Mouse (Mus musculus) cortical plate, adult 2 months (tissue): Measurements from ENCODE around the gene Psmc3ip.

Experiments used
- CTCF ChIP-seq: fragments of 200-500 bp; IDR thresholded peaks from 2 replicates; pipeline ENCODE4 v1.5.1; 2011; ENCODE audit warnings: mild to moderate bottlenecking, control low read depth, low read length; ENCODE audit not compliant: insufficient read depth; ENCODE audit errors: extremely low read depth
- POLR2A ChIP-seq: fragments of 200-500 bp; IDR thresholded peaks from 2 replicates; pipeline ENCODE4 v1.6.1; 2011; ENCODE audit warnings: mild to moderate bottlenecking, low read length, control low read depth; ENCODE audit not compliant: insufficient read depth; ENCODE audit errors: extremely low read depth

GRCm38 (mm10) chr11:101056885-101057284, 38.4 kb downstream of the Psmc3ip start:
- TF ChIP-seq CTCF (no peak), POLR2A (no peak)
